Mouse (Mus musculus): ENCODE measurements around the gene Ckb. TPM values are rescaled to one million over a fixed set of nuclear protein-coding genes. Genes with fewer than 3 reads are reported as not detected.

Gene Ckb
- polyA plus RNA-seq, 1 experiment from 2014 or later = 787 TPM

- H3K9ac ChIP-seq (ENCODE audit: low read length) = no peak overlapping the region
- H3K9me3 ChIP-seq (ENCODE audit: control insufficient read depth, low read length) = 0 out of 2 replicates have a peak, but pooled peaks cover 1% of the 10 kb centered on the region
- no peaks in the 10 kb centered on the region for H3K27me3 ChIP-seq (replicated peaks; ENCODE audit: control insufficient read depth, insufficient read depth, low read length)
- H3K4me3 ChIP-seq (ENCODE audit: low read depth, low read length) = no peak overlapping the region
- H3K27ac ChIP-seq (ENCODE audit: low read depth) = no peak overlapping the region
- H3K36me3 ChIP-seq (ENCODE audit: control insufficient read depth, insufficient read depth, low read length) = peaks cover 91% of the 10 kb centered on the region
- H3K4me2 ChIP-seq (ENCODE audit: low read length) = no peak overlapping the region
- DNase-seq (ENCODE audit: low spot score) = peak; percentile 85
- H3K4me1 ChIP-seq (replicated peaks; ENCODE audit: control insufficient read depth, insufficient read depth, low read length) = no peaks in the 10 kb centered on the region
- WGBS = 54% methylated on average over 6 of the region's 6 CpGs
- ATAC-seq (replicated peaks; ENCODE audit: low FRiP score, low TSS enrichment, low read depth) = peak; percentile 58; the same call in 1 of the 2 replicates
Measured at GRCm38 (mm10) chr12:111648061-111648645, 24.0 kb downstream of the Ckb start.

Other genes with a start within 250 kb of the Ckb start
- gene Tnfaip2, start 229.9 kb downstream of the Ckb start, polyA plus RNA-seq (2014; fragmentation: Nextera tagmentation; extraction: Ambion mirVana) = 3.2 and 5.0 TPM in 2 replicates
- gene Gm266, start 186.5 kb downstream of the Ckb start, polyA plus RNA-seq (2014; fragmentation: Nextera tagmentation; extraction: Ambion mirVana) = 27.5 and 33.8 TPM in 2 replicates
- gene Eif5, start 134.3 kb downstream of the Ckb start, polyA plus RNA-seq (2014; fragmentation: Nextera tagmentation; extraction: Ambion mirVana) = 505 and 521 TPM in 2 replicates
- gene Mark3, start 97.8 kb downstream of the Ckb start, polyA plus RNA-seq (2014; fragmentation: Nextera tagmentation; extraction: Ambion mirVana) = 49.4 and 49.6 TPM in 2 replicates
- gene Trmt61a, start 5.8 kb upstream of the Ckb start, polyA plus RNA-seq (2014; fragmentation: Nextera tagmentation; extraction: Ambion mirVana) = 9.9 and 13.1 TPM in 2 replicates
- gene Bag5, start 40.9 kb upstream of the Ckb start, polyA plus RNA-seq (2014; fragmentation: Nextera tagmentation; extraction: Ambion mirVana) = 52.4 and 54.6 TPM in 2 replicates
- gene Apopt1, start 40.9 kb upstream of the Ckb start, polyA plus RNA-seq (2014; fragmentation: Nextera tagmentation; extraction: Ambion mirVana) = 57.1 and 58.2 TPM in 2 replicates
- gene Klc1, start 86.5 kb upstream of the Ckb start, polyA plus RNA-seq (2014; fragmentation: Nextera tagmentation; extraction: Ambion mirVana) = 109 and 121 TPM in 2 replicates
- 14.6 and 16.3 TPM in 2 replicates for gene Xrcc3, start 141.5 kb upstream of the Ckb start, polyA plus RNA-seq (2014; fragmentation: Nextera tagmentation; extraction: Ambion mirVana)
- 160 and 164 TPM in 2 replicates for gene Zfyve21, start 141.8 kb upstream of the Ckb start, polyA plus RNA-seq (2014; fragmentation: Nextera tagmentation; extraction: Ambion mirVana)
- gene Ppp1r13b, start 235.8 kb upstream of the Ckb start, polyA plus RNA-seq (2014; fragmentation: Nextera tagmentation; extraction: Ambion mirVana) = 22.3 and 29.1 TPM in 2 replicates

All from intestine, embryonic 14.5 days (tissue).